Mouse (Mus musculus) heart, postnatal 0 days (tissue): Measurements from ENCODE around the gene Olfr805. TPM values are rescaled to one million over a fixed set of nuclear protein-coding genes. Genes with fewer than 3 reads are reported as not detected.

Experiments
- ATAC-seq: fragments of 200-750 bp; cut with Nextera tagmentation; 2 replicates; pipeline ENCODE4 v1.8.0; 2017; ENCODE audit warnings: low read depth, moderate number of reproducible peaks, moderate library complexity; ENCODE audit not compliant: insufficient read depth
- DNase-seq: peaks from one replicate; pipeline ENCODE4 v3.0.0-alpha.2; 2016; ENCODE audit warnings: low spot score
- H3K27ac ChIP-seq: fragments of 300-500 bp; sonication (generic); 2 replicates; pipeline ENCODE4 v1.5.1; 2014; ENCODE audit warnings: low read depth, mild to moderate bottlenecking
- H3K27me3 ChIP-seq: fragments of 300-500 bp; sonication (generic); 2 replicates; pipeline ENCODE4 v1.6.1; 2014; ENCODE audit warnings: low read length, mixed read lengths; ENCODE audit not compliant: control insufficient read depth, insufficient read depth
- H3K36me3 ChIP-seq: fragments of 300-500 bp; sonication (generic); replicated peaks from 2 replicates; pipeline ENCODE4 v1.6.1; 2014; ENCODE audit warnings: low read length, mixed read lengths; ENCODE audit not compliant: control insufficient read depth, insufficient read depth
- H3K4me1 ChIP-seq: fragments of 300-500 bp; sonication (generic); 2 replicates; pipeline ENCODE4 v1.6.1; 2014; ENCODE audit warnings: antibody characterized with exemption; ENCODE audit not compliant: control insufficient read depth, insufficient read depth
- H3K4me2 ChIP-seq: fragments of 300-500 bp; sonication (generic); 2 replicates; pipeline ENCODE4 v1.6.1; 2014; ENCODE audit warnings: low read depth, mild to moderate bottlenecking, low read length, moderate library complexity
- H3K4me3 ChIP-seq: fragments of 300-500 bp; sonication (generic); 2 replicates; pipeline ENCODE4 v1.5.1; 2014; ENCODE audit warnings: low read depth, low read length
- H3K9ac ChIP-seq: fragments of 300-500 bp; sonication (generic); replicated peaks from 2 replicates; pipeline ENCODE4 v1.6.1; 2014; ENCODE audit warnings: low read depth, low read length, mixed read lengths
- H3K9me3 ChIP-seq: fragments of 300-500 bp; sonication (generic); replicated peaks from 2 replicates; pipeline ENCODE4 v1.6.1; 2016; ENCODE audit warnings: low read length; ENCODE audit not compliant: control insufficient read depth
- CTCF ChIP-seq: IDR thresholded peaks from 2 replicates; pipeline ENCODE4 v1.5.1; 2016; ENCODE audit warnings: antibody characterized with exemption, control low read depth, low read depth
- EP300 ChIP-seq: IDR thresholded peaks from 2 replicates; pipeline ENCODE4 v1.6.1; 2016; ENCODE audit warnings: antibody characterized with exemption, low read depth
- WGBS: fragments of 180-500 bp; shearing (Covaris S2); extraction: QIAGEN DNeasy Blood & Tissue Kit; methylation state at CpG from one replicate; pipeline ENCODE4 v1.1.7; 2014; 5-methylcytosine and 5-hydroxymethylcytosine counted together
- microRNA-seq: library from miRNA; unstranded; fragments of <30 nt; microRNA quantifications from one replicate; pipeline ENCODE4, GENCODE M21; 2016
- polyA plus RNA-seq: library from polyadenylated mRNA; unstranded; fragments of >200 nt; fragmentation: Nextera tagmentation; extraction: Ambion mirVana; gene quantifications from 2 replicates; pipeline ENCODE4 v1.2.1, GENCODE M21; 2015
- total RNA-seq: library from RNA; depleted of rRNA; stranded (reverse); fragments of >200 nt; gene quantifications from 2 replicates; pipeline ENCODE4 v1.2.3, GENCODE M21; 2014; ENCODE audit warnings: low replicate concordance; rRNA removed

Gene Olfr805
- total and polyA plus RNA-seq, 2 experiments from 2014 or later: not detected

DNA sequence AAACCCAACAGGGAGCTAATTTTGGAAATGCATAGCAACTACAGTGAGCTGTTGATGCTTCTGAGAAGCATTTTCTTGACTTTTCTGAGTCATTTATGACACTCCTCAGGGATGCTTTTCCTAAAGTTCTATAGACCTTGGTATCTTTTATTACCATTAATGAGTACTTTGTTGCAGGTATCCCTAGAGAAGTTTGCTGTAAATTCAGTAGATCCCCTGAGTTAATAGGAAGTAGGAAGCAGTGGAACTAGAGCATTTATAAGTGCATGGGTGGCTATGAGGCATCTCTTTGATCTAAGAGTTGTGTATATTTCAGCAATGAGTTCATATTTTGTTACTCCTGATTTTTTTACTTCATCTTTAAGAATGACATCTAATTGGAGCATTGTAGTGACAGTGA, 26.3 kb downstream of the Olfr805 start, which contains the start of gene Olfr804:
TSS of gene Olfr804 (plus strand) at position 301 of the 400 bp plus-strand sequence.
- Histone ChIP-seq H3K4me3 (no peak within 1 kb of the TSS), H3K9me3 (no peaks in the 10 kb centered on the region), H3K4me2 (no peak within 1 kb of the TSS), H3K27ac (no peak within 1 kb of the TSS), H3K4me1 (no peaks in the 10 kb centered on the region), H3K9ac (no peak within 1 kb of the TSS), H3K27me3 (no peaks in the 10 kb centered on the region), H3K36me3 (no peaks in the 10 kb centered on the region)
- no peak for DNase-seq
- TF ChIP-seq CTCF (no peak), EP300 (no peak)
- ATAC-seq: no peak

DNA sequence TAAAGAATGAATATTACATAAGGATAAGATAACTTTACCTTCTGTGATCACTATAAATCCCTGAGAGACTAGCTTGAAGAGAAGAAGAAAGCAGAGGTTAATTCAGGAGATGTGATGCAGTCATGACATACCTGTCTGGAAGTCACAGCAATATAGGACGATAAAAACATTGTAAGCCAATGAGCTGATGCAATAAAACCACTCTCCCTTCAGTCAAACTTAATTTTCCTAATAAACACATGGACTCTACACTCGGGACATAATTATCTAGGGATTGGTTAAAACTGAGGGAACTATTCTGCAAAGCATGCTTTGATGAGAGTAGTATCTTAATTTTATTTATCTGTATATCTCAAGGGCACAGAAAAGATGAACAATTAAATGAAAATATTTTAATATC, 35.0 kb downstream of the Olfr805 start, which contains the start of gene Olfr803:
TSS of gene Olfr803 (minus strand) at position 101 of the 400 bp plus-strand sequence.
- no peaks in the 10 kb centered on the region for H3K36me3 ChIP-seq
- WGBS: 54% methylated on average over 2 of the region's 2 CpGs
- H3K4me2 ChIP-seq: no peak within 1 kb of the TSS
- H3K4me3 ChIP-seq: no peak within 1 kb of the TSS
- H3K9ac ChIP-seq: no peak within 1 kb of the TSS
- no peak for DNase-seq
- no peaks in the 10 kb centered on the region for H3K27me3 ChIP-seq
- no peaks in the 10 kb centered on the region for H3K4me1 ChIP-seq
- no peak within 1 kb of the TSS for H3K27ac ChIP-seq
- H3K9me3 ChIP-seq: no peaks in the 10 kb centered on the region
- ATAC-seq: no peak
- TF ChIP-seq EP300 (no peak), CTCF (no peak)

DNA sequence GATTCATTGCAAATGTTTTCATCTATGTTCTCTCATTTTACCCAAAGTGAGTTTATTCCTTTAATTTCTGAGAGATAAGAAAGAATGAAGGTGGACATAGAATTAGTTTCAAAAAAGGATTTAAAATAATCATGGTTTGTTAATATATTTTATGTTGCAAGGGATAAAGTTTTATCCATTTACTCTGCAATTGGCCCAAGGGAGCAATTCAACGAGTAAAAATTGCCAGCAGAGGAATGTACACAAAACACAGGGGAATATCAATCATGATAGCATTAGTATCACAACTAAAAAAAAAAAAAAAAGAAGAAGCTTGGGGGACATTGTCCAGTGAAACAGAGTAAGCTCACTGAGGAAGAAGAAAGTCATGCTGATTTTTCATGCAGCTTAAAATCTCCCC, 41.1 kb downstream of the Olfr805 start, which contains the start of gene Olfr802:
TSS of gene Olfr802 (minus strand) at position 101 of the 400 bp plus-strand sequence.
- Histone ChIP-seq H3K9ac (no peak within 1 kb of the TSS), H3K36me3 (no peaks in the 10 kb centered on the region), H3K9me3 (no peaks in the 10 kb centered on the region), H3K4me3 (no peak within 1 kb of the TSS), H3K4me2 (no peak within 1 kb of the TSS), H3K27me3 (no peaks in the 10 kb centered on the region), H3K27ac (no peak within 1 kb of the TSS), H3K4me1 (no peaks in the 10 kb centered on the region)
- ATAC-seq (no peak), DNase-seq (no peak)
- 46% methylated on average over 1 of the region's 1 CpGs for WGBS
- TF ChIP-seq CTCF (no peak), EP300 (no peak)

DNA sequence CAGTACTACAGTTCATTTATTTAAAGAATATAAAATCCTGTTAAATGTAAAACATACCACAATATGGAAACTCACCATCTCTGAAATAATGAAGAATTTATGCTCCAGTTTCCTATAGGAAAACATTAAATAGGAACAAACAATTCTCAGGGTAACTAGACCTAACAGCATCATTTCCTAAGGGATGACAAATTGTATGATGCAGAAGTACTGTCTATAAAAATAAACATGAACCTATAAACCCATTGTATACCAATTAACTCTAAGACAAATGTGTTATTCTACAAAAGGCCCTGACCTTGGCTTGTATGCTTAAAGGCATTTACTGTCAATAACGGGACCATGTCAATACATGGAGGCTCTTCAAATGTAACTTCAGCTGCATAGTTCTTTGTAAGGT, 55.4 kb downstream of the Olfr805 start, which contains the start of gene Olfr801:
TSS of gene Olfr801 (minus strand) at position 101 of the 400 bp plus-strand sequence.
- no peak for ATAC-seq
- no peak within 1 kb of the TSS for H3K9ac ChIP-seq
- H3K27ac ChIP-seq: no peak within 1 kb of the TSS
- no peaks in the 10 kb centered on the region for H3K4me1 ChIP-seq
- H3K4me2 ChIP-seq: no peak within 1 kb of the TSS
- no peak for TF ChIP-seq EP300
- no peak for TF ChIP-seq CTCF
- H3K4me3 ChIP-seq: no peak within 1 kb of the TSS
- DNase-seq: no peak
- H3K9me3 ChIP-seq: no peaks in the 10 kb centered on the region
- WGBS: 56% methylated on average over 1 of the region's 1 CpGs
- no peaks in the 10 kb centered on the region for H3K36me3 ChIP-seq
- no peaks in the 10 kb centered on the region for H3K27me3 ChIP-seq

Small RNAs within 50 kb of the gene (microRNA-seq; reads per million reads assigned to microRNA genes)
- not detected for gene Gm24485

Other genes starting within 250 kb of the Olfr805 start
- not detected in 2 replicates for gene Olfr789, start 244.6 kb downstream of the Olfr805 start, total RNA-seq
- not detected in 2 replicates for gene Olfr789, start 244.6 kb downstream of the Olfr805 start, polyA plus RNA-seq
- not detected in 2 replicates for gene Olfr790, start 230.9 kb downstream of the Olfr805 start, total RNA-seq
- not detected in 2 replicates for gene Olfr790, start 230.9 kb downstream of the Olfr805 start, polyA plus RNA-seq
- not detected in 2 replicates for gene Olfr791, start 207.6 kb downstream of the Olfr805 start, total RNA-seq
- not detected in 2 replicates for gene Olfr791, start 207.6 kb downstream of the Olfr805 start, polyA plus RNA-seq
- gene Olfr792, start 190.2 kb downstream of the Olfr805 start, total RNA-seq: not detected in 2 replicates
- gene Olfr792, start 190.2 kb downstream of the Olfr805 start, polyA plus RNA-seq: not detected in 2 replicates
- not detected in 2 replicates for gene Olfr794, start 161.7 kb downstream of the Olfr805 start, total RNA-seq
- gene Olfr794, start 161.7 kb downstream of the Olfr805 start, polyA plus RNA-seq: not detected in 2 replicates
- not detected in 2 replicates for gene Olfr796, start 116.8 kb downstream of the Olfr805 start, total RNA-seq
- not detected in 2 replicates for gene Olfr796, start 116.8 kb downstream of the Olfr805 start, polyA plus RNA-seq
- gene Olfr798, start 101.4 kb downstream of the Olfr805 start, total RNA-seq: not detected in 2 replicates
- not detected in 2 replicates for gene Olfr798, start 101.4 kb downstream of the Olfr805 start, polyA plus RNA-seq
- not detected in 2 replicates for gene Olfr799, start 91.9 kb downstream of the Olfr805 start, total RNA-seq
- gene Olfr799, start 91.9 kb downstream of the Olfr805 start, polyA plus RNA-seq: not detected in 2 replicates
- not detected in 2 replicates for gene Olfr800, start 71.7 kb downstream of the Olfr805 start, total RNA-seq
- not detected in 2 replicates for gene Olfr800, start 71.7 kb downstream of the Olfr805 start, polyA plus RNA-seq
- not detected in 2 replicates for gene Olfr801, start 55.5 kb downstream of the Olfr805 start, total RNA-seq
- not detected in 2 replicates for gene Olfr801, start 55.5 kb downstream of the Olfr805 start, polyA plus RNA-seq
- not detected in 2 replicates for gene Olfr802, start 41.2 kb downstream of the Olfr805 start, total RNA-seq
- gene Olfr802, start 41.2 kb downstream of the Olfr805 start, polyA plus RNA-seq: not detected in 2 replicates
- gene Olfr803, start 35.1 kb downstream of the Olfr805 start, total RNA-seq: not detected in 2 replicates
- not detected in 2 replicates for gene Olfr803, start 35.1 kb downstream of the Olfr805 start, polyA plus RNA-seq
- not detected in 2 replicates for gene Olfr804, start 26.2 kb downstream of the Olfr805 start, total RNA-seq
- gene Olfr804, start 26.2 kb downstream of the Olfr805 start, polyA plus RNA-seq: not detected in 2 replicates
- gene Olfr806, start 12.5 kb upstream of the Olfr805 start, total RNA-seq: not detected in 2 replicates
- gene Olfr806, start 12.5 kb upstream of the Olfr805 start, polyA plus RNA-seq: not detected in 2 replicates
- not detected in 2 replicates for gene Olfr807, start 28.4 kb upstream of the Olfr805 start, total RNA-seq
- not detected in 2 replicates for gene Olfr807, start 28.4 kb upstream of the Olfr805 start, polyA plus RNA-seq
- not detected in 2 replicates for gene Olfr808, start 36.1 kb upstream of the Olfr805 start, total RNA-seq
- gene Olfr808, start 36.1 kb upstream of the Olfr805 start, polyA plus RNA-seq: not detected in 2 replicates
- gene Olfr809, start 45.3 kb upstream of the Olfr805 start, total RNA-seq: not detected in 2 replicates
- not detected in 2 replicates for gene Olfr809, start 45.3 kb upstream of the Olfr805 start, polyA plus RNA-seq
- gene Olfr810, start 65.5 kb upstream of the Olfr805 start, total RNA-seq: not detected in 2 replicates
- not detected in 2 replicates for gene Olfr810, start 65.5 kb upstream of the Olfr805 start, polyA plus RNA-seq
- not detected in 2 replicates for gene Olfr811, start 75.0 kb upstream of the Olfr805 start, total RNA-seq
- not detected in 2 replicates for gene Olfr811, start 75.0 kb upstream of the Olfr805 start, polyA plus RNA-seq
- not detected in 2 replicates for gene Olfr812, start 116.7 kb upstream of the Olfr805 start, total RNA-seq
- gene Olfr812, start 116.7 kb upstream of the Olfr805 start, polyA plus RNA-seq: not detected in 2 replicates
- gene Olfr813, start 126.0 kb upstream of the Olfr805 start, total RNA-seq: not detected in 2 replicates
- gene Olfr813, start 126.0 kb upstream of the Olfr805 start, polyA plus RNA-seq: not detected in 2 replicates
- not detected in 2 replicates for gene Olfr814, start 150.5 kb upstream of the Olfr805 start, total RNA-seq
- gene Olfr814, start 150.5 kb upstream of the Olfr805 start, polyA plus RNA-seq: not detected in 2 replicates
- not detected in 2 replicates for gene Olfr815, start 176.5 kb upstream of the Olfr805 start, total RNA-seq
- gene Olfr815, start 176.5 kb upstream of the Olfr805 start, polyA plus RNA-seq: not detected in 2 replicates
- not detected in 2 replicates for gene Olfr816, start 186.2 kb upstream of the Olfr805 start, total RNA-seq
- not detected in 2 replicates for gene Olfr816, start 186.2 kb upstream of the Olfr805 start, polyA plus RNA-seq
- not detected in 2 replicates for gene Olfr818, start 219.7 kb upstream of the Olfr805 start, total RNA-seq
- gene Olfr818, start 219.7 kb upstream of the Olfr805 start, polyA plus RNA-seq: not detected in 2 replicates
- not detected in 2 replicates for gene Olfr819, start 237.9 kb upstream of the Olfr805 start, total RNA-seq
- gene Olfr819, start 237.9 kb upstream of the Olfr805 start, polyA plus RNA-seq: not detected in 2 replicates
- gene Olfr247, start 246.8 kb upstream of the Olfr805 start, total RNA-seq: not detected in 2 replicates
- not detected in 2 replicates for gene Olfr247, start 246.8 kb upstream of the Olfr805 start, polyA plus RNA-seq